Mouse (Mus musculus) heart, embryonic 13.5 days (tissue): ENCODE data around the gene Tnfaip3. TPM values are rescaled to one million over a fixed set of nuclear protein-coding genes. Genes with fewer than 3 reads are reported as not detected.

Source experiments
- ATAC-seq: fragments of 200-750 bp; cut with Nextera tagmentation; 2 replicates; pipeline ENCODE4 v1.8.0; 2017; ENCODE audit warnings: moderate TSS enrichment; ENCODE audit not compliant: insufficient number of reproducible peaks, low FRiP score, low TSS enrichment; ENCODE audit errors: extremely low read depth
- H3K27ac ChIP-seq: fragments of 300-500 bp; sonication (generic); replicated peaks from 2 replicates; pipeline ENCODE4 v1.5.1; 2015; ENCODE audit warnings: moderate library complexity, mild to moderate bottlenecking, inconsistent platforms
- H3K27me3 ChIP-seq: fragments of 300-500 bp; sonication (generic); replicated peaks from 2 replicates; pipeline ENCODE4 v1.6.1; 2015; ENCODE audit warnings: mild to moderate bottlenecking, inconsistent platforms
- H3K36me3 ChIP-seq: fragments of 300-500 bp; sonication (generic); 2 replicates; pipeline ENCODE4 v1.6.1; 2015; ENCODE audit warnings: mild to moderate bottlenecking, inconsistent platforms
- H3K4me1 ChIP-seq: fragments of 300-500 bp; sonication (generic); 2 replicates; pipeline ENCODE4 v1.6.1; 2015; ENCODE audit warnings: inconsistent platforms
- H3K4me2 ChIP-seq: fragments of 300-500 bp; sonication (generic); 2 replicates; pipeline ENCODE4 v1.6.1; 2015; ENCODE audit warnings: inconsistent platforms, mild to moderate bottlenecking, moderate library complexity
- H3K4me3 ChIP-seq: fragments of 300-500 bp; sonication (generic); 2 replicates; pipeline ENCODE4 v1.5.1; 2015; ENCODE audit warnings: moderate library complexity, mild to moderate bottlenecking, inconsistent platforms
- H3K9ac ChIP-seq: fragments of 300-500 bp; sonication (generic); 2 replicates; pipeline ENCODE4 v1.6.1; 2015; ENCODE audit warnings: inconsistent platforms, mild to moderate bottlenecking, moderate library complexity
- H3K9me3 ChIP-seq: fragments of 300-500 bp; sonication (generic); 2 replicates; pipeline ENCODE4 v1.6.1; 2016; ENCODE audit warnings: inconsistent platforms
- WGBS: fragments of 180-500 bp; shearing (Covaris S2); methylation state at CpG from one replicate; pipeline ENCODE4 v1.1.7; 2015; ENCODE audit warnings: mixed read lengths; 5-methylcytosine and 5-hydroxymethylcytosine counted together
- polyA plus RNA-seq: library from polyadenylated mRNA; unstranded; fragments of >200 nt; fragmentation: Nextera tagmentation; extraction: Ambion mirVana; gene quantifications from 2 replicates; pipeline ENCODE4 v1.2.1, GENCODE M21; 2015

Tnfaip3 gene
- 2.5 and 2.9 TPM in 2 replicates for polyA plus RNA-seq

DNA sequence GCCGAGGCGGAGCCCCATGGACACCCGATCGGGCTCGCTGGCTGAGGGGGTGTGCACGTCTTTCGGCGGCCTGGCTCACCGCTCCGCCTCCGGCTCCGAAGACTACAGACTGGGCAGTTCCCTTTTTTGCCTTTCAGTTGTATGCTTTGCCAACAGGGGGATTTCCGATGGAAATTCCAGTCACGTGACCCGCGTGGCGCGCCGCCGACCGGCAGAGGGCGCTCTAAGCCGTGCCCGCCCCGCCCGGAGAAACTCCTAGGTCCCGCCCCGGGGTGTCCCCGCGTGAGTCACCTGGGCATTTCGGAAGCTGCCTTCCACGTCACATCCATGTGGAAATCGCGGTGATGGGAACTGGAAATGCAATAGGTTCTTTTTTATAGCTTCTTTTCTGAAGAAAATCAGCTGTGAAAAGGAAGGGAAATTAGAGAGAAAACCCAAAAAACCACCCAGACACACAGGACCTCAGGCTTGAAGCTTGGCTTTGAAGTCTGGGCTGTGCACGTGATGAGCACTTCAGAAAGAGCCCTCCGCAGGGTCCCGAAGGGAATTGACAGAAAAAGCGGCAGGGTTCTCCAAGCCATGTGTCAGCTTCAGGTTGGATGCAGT lies at the start of gene Tnfaip3:
Gene Tnfaip3, minus strand, starts transcription at position 401 of the 606 bp plus-strand sequence.
- under 1% methylated on average over 38 of the region's 38 CpGs for WGBS

DNA sequence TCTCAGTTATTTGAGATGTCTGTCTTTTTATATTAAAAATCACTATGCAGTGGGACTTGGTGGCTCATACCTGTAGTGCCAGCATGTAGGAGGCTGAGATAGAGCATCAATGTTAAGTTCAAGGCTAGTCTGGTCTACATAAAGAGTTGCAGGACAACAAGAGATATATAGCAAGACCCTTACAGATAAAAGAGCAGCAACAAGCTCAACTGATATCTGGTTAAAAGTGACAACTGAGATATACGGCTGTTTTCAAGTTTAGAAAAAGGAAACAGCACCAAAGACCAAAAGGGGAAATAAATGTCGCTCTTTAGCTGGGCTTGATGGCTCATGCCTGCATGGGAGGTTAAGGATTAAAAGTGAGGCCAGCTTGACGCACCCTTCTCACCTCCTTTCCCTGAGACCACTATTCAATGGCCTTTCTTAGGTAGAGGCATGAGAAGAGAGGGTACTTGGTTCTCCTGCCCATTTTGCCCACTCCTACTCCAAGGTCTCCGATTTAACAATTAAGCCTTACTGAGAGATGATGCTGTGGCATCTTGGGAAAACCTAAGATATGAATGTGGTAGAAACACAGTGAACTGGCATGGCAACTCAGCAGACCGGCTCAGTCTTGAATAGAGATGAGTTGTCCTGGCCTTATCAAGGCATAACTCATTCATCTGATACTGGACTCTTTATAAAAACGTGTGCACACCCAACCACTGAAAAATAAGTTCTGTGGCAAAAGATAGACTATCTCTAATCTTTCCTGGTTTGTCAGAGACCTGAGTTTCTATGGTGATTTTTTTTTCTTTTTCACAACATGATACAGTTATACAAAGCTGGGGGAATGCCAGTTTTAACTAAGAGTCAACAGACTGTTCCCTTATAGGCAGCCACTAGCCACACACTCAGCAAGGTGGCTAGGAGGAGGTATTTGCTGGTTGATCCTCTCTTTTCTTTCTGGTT lies 49.5 kb upstream of the Tnfaip3 start:
- 61% methylated on average over 6 of the region's 6 CpGs for WGBS
- H3K9ac ChIP-seq: no peak overlapping the region
- H3K4me2 ChIP-seq: no peak overlapping the region
- no peak for ATAC-seq
- H3K27me3 ChIP-seq: no peaks in the 10 kb centered on the region
- H3K4me1 ChIP-seq: peaks cover 30% of the 10 kb centered on the region
- no peak overlapping the region for H3K27ac ChIP-seq
- H3K4me3 ChIP-seq: no peak overlapping the region
- H3K9me3 ChIP-seq: no peaks in the 10 kb centered on the region
- H3K36me3 ChIP-seq: no peaks in the 10 kb centered on the region

More for the DNA sequence above, at the start of gene Tnfaip3:
- H3K27ac ChIP-seq: peak within 1 kb of the TSS; percentile 86
- H3K36me3 ChIP-seq: no peaks in the 10 kb centered on the region
- H3K27me3 ChIP-seq: no peaks in the 10 kb centered on the region
- no peaks in the 10 kb centered on the region for H3K9me3 ChIP-seq
- peak within 1 kb of the TSS; percentile 78 for H3K4me2 ChIP-seq
- peak within 1 kb of the TSS; percentile 91 for H3K4me3 ChIP-seq
- peak; percentile 87 for ATAC-seq
- H3K9ac ChIP-seq: peak within 1 kb of the TSS; percentile 93
- peaks cover 21% of the 10 kb centered on the region for H3K4me1 ChIP-seq

GRCm38 (mm10) chr10:19063670-19064069 lies 48.2 kb upstream of the Tnfaip3 start:
- H3K36me3 ChIP-seq: no peaks in the 10 kb centered on the region
- peaks cover 30% of the 10 kb centered on the region for H3K4me1 ChIP-seq
- WGBS: 76% methylated on average over 1 of the region's 1 CpGs
- no peaks in the 10 kb centered on the region for H3K9me3 ChIP-seq
- no peaks in the 10 kb centered on the region for H3K27me3 ChIP-seq
- ATAC-seq: no peak
- no peak overlapping the region; the same call in 1 of the 2 replicates for H3K27ac ChIP-seq
- no peak overlapping the region for H3K4me2 ChIP-seq
- H3K4me3 ChIP-seq: no peak overlapping the region
- no peak overlapping the region for H3K9ac ChIP-seq

GRCm38 (mm10) chr10:19063208-19063607 lies 47.8 kb upstream of the Tnfaip3 start:
- H3K36me3 ChIP-seq: no peaks in the 10 kb centered on the region
- H3K4me2 ChIP-seq: peak overlapping the region; percentile 46; the same call in 1 of the 2 replicates
- no peak overlapping the region for H3K4me3 ChIP-seq
- WGBS: 84% methylated on average over 4 of the region's 4 CpGs
- no peak for ATAC-seq
- H3K9me3 ChIP-seq: no peaks in the 10 kb centered on the region
- H3K27me3 ChIP-seq: no peaks in the 10 kb centered on the region
- H3K4me1 ChIP-seq: peaks cover 30% of the 10 kb centered on the region
- H3K27ac ChIP-seq: peak overlapping the region; percentile 59
- H3K9ac ChIP-seq: no peak overlapping the region

GRCm38 (mm10) chr10:19062098-19062905 lies 46.8 kb upstream of the Tnfaip3 start:
- Histone ChIP-seq H3K4me1 (peaks cover 30% of the 10 kb centered on the region), H3K27ac (peak overlapping the region; percentile 59), H3K36me3 (no peaks in the 10 kb centered on the region), H3K9me3 (no peaks in the 10 kb centered on the region), H3K27me3 (no peaks in the 10 kb centered on the region), H3K4me2 (peak overlapping the region; percentile 46), H3K4me3 (no peak overlapping the region), H3K9ac (no peak overlapping the region)
- 29% methylated on average over 15 of the region's 15 CpGs for WGBS
- ATAC-seq: no peak

DNA sequence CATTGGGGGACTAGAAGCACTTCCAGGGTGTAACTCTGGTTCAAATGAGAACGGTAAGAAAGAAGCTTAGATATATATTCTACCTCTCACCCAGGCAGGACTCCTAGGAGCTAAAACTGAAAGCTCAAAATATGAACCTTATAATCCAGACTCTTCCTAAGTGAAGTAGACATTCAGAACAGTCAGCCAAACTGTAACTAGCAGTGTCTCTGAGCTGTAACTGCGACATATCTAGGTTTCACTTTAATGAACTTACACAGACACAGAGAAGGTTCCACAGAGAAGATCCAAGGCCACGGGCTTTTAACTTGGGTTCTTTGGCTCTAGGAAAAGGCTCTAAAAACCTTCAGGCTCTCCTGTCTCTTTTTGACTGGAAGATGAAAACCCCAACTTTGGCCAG lies 45.7 kb upstream of the Tnfaip3 start:
- ATAC-seq: no peak
- no peak overlapping the region for H3K4me3 ChIP-seq
- H3K4me1 ChIP-seq: peaks cover 30% of the 10 kb centered on the region
- no peaks in the 10 kb centered on the region for H3K27me3 ChIP-seq
- H3K9me3 ChIP-seq: no peaks in the 10 kb centered on the region
- peak overlapping the region; percentile 59; the same call in 1 of the 2 replicates for H3K27ac ChIP-seq
- H3K36me3 ChIP-seq: no peaks in the 10 kb centered on the region
- H3K4me2 ChIP-seq: no peak overlapping the region
- 83% methylated on average over 3 of the region's 3 CpGs for WGBS
- no peak overlapping the region for H3K9ac ChIP-seq

DNA sequence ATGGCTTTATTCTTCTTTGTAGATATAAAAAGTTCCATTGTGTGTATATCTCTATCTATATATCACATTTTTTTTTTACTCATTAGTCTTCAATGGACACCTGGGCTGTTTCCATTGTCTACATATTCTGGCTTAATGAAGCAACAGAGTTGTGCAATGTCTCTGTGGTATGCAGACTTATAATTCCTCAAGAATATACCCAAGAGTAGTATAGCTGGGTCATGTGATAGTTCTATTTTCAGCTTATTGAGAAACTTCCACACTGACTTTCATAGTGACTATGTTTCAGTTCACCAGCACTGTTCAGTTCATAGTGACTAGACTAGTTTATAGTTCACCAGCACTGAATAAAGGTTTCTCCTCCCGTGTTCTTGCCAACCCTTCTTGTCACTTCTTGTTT lies 38.1 kb upstream of the Tnfaip3 start:
- H3K27me3 ChIP-seq: no peaks in the 10 kb centered on the region
- no peaks in the 10 kb centered on the region for H3K36me3 ChIP-seq

GRCm38 (mm10) chr10:19045986-19046385 lies 30.5 kb upstream of the Tnfaip3 start:
- H3K9ac ChIP-seq: no peak overlapping the region
- no peaks in the 10 kb centered on the region for H3K36me3 ChIP-seq
- no peaks in the 10 kb centered on the region for H3K4me1 ChIP-seq
- ATAC-seq: no peak
- no peaks in the 10 kb centered on the region for H3K9me3 ChIP-seq
- H3K27ac ChIP-seq: no peak overlapping the region
- H3K4me3 ChIP-seq: no peak overlapping the region
- H3K27me3 ChIP-seq: no peaks in the 10 kb centered on the region
- WGBS: 38% methylated on average over 2 of the region's 2 CpGs
- H3K4me2 ChIP-seq: no peak overlapping the region

More for the DNA sequence above, 38.1 kb upstream of the Tnfaip3 start:
- H3K9ac ChIP-seq: no peak overlapping the region
- no peaks in the 10 kb centered on the region for H3K4me1 ChIP-seq
- H3K4me2 ChIP-seq: no peak overlapping the region
- 79% methylated on average over 1 of the region's 1 CpGs for WGBS
- H3K27ac ChIP-seq: no peak overlapping the region
- no peak for ATAC-seq
- no peaks in the 10 kb centered on the region for H3K9me3 ChIP-seq
- no peak overlapping the region for H3K4me3 ChIP-seq

DNA sequence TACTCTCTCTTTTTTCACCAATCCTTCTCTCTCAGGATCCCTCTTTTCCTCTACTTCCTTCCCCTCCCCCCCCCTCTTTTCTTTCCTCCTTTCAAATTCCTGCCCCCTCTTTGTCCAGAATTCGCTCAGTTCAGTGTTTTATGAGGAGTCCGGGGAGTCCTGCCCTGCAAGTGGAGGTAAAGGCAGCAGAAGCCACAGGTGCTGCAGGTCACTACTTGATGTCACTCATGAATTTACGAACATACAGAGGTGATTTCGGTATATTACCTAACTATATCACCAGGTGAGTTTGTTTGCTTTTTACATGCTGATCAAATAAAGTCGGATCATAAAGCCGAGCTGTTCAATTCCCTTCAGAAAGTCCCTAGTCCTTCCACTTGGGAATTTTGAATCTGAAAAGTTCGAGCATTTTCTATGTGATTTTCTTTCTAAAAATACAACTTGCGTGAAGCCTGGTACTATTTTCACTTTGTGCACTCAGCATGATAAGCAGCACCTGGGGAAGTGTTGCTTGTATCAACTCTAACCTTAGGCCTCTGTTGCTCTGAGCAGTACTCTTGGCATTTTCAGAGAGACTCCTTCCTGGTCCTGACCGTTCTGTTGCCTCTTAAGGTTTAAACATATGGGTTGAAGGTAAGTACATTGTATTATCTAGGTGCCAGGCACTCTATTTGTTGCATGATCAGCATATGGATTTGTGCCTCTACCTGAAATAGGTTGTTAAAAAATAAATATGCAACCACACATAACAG lies 29.5 kb upstream of the Tnfaip3 start:
- H3K9ac ChIP-seq: no peak overlapping the region
- no peak overlapping the region for H3K4me3 ChIP-seq
- H3K9me3 ChIP-seq: no peaks in the 10 kb centered on the region
- no peak overlapping the region for H3K27ac ChIP-seq
- H3K4me2 ChIP-seq: no peak overlapping the region
- ATAC-seq: no peak
- no peaks in the 10 kb centered on the region for H3K4me1 ChIP-seq
- 76% methylated on average over 9 of the region's 9 CpGs for WGBS
- H3K36me3 ChIP-seq: no peaks in the 10 kb centered on the region
- H3K27me3 ChIP-seq: no peaks in the 10 kb centered on the region

DNA sequence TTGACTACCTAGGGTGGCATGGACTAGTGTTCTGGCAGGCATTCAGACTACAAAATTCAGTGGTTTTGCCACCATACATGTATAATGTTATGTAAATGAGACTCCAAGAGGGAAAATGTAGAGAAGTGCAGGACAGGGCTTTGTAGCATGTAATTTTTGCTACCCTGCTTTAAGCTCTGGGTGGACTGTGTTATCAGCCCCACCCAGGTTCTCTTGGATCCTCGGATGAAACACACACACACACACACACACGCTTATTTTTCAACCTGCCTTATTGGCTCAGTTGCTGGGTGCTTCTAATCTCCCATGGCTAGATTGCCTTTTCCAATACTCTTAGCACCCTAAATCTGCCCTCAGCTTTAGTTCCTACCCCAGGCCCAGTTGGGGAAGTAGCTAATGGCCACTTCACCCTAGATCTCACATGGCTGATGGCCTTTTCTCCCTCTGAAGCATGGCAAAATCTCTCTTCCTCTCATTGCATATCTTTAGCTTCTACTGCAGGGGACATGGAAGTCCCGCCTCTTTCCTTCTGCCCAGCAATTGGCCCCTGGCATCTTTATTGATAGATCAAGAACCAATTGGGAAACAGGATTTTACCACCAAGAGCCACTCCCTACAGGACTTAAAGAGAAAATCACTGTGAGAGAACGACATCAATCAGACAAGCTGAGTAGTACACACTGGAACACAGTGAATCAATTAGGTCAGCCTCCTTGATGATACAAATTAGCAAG lies 28.2 kb upstream of the Tnfaip3 start:
- WGBS: 63% methylated on average over 4 of the region's 4 CpGs
- no peak for ATAC-seq

More for the DNA sequence above, 28.2 kb upstream of the Tnfaip3 start:
- Histone ChIP-seq H3K9ac (no peak overlapping the region), H3K4me3 (no peak overlapping the region), H3K4me2 (no peak overlapping the region), H3K9me3 (no peaks in the 10 kb centered on the region), H3K4me1 (no peaks in the 10 kb centered on the region), H3K36me3 (no peaks in the 10 kb centered on the region), H3K27ac (no peak overlapping the region), H3K27me3 (no peaks in the 10 kb centered on the region)
